Mouse (Mus musculus) liver, embryonic 15.5 days (tissue): ENCODE data around the gene Fscn2. TPM values are rescaled to one million over a fixed set of nuclear protein-coding genes. Genes with fewer than 3 reads are reported as not detected.

ENCODE experiments used
- ATAC-seq: fragments of 200-750 bp; cut with Nextera tagmentation; 2 replicates; pipeline ENCODE4 v1.8.0; 2017; ENCODE audit warnings: moderate number of reproducible peaks, mild to moderate bottlenecking, moderate library complexity; ENCODE audit not compliant: insufficient read depth
- H3K27ac ChIP-seq: fragments of 300-500 bp; sonication (generic); replicated peaks from 2 replicates; pipeline ENCODE4 v1.5.1; 2015; ENCODE audit warnings: mild to moderate bottlenecking, inconsistent platforms
- H3K27me3 ChIP-seq: fragments of 300-500 bp; sonication (generic); 2 replicates; pipeline ENCODE4 v1.6.1; 2015; ENCODE audit warnings: mild to moderate bottlenecking, inconsistent platforms
- H3K36me3 ChIP-seq: fragments of 300-500 bp; sonication (generic); replicated peaks from 2 replicates; pipeline ENCODE4 v1.6.1; 2015; ENCODE audit warnings: moderate library complexity, mild to moderate bottlenecking, inconsistent platforms
- H3K4me1 ChIP-seq: fragments of 300-500 bp; sonication (generic); replicated peaks from 2 replicates; pipeline ENCODE4 v1.6.1; 2015; ENCODE audit warnings: inconsistent platforms
- H3K4me2 ChIP-seq: fragments of 300-500 bp; sonication (generic); 2 replicates; pipeline ENCODE4 v1.6.1; 2015; ENCODE audit warnings: moderate library complexity, mild to moderate bottlenecking, inconsistent platforms
- H3K4me3 ChIP-seq: fragments of 300-500 bp; sonication (generic); replicated peaks from 2 replicates; pipeline ENCODE4 v1.5.1; 2015; ENCODE audit warnings: mild to moderate bottlenecking, inconsistent platforms
- H3K9ac ChIP-seq: fragments of 300-500 bp; sonication (generic); 2 replicates; pipeline ENCODE4 v1.6.1; 2015; ENCODE audit warnings: moderate library complexity, mild to moderate bottlenecking, inconsistent platforms
- H3K9me3 ChIP-seq: fragments of 300-500 bp; sonication (generic); replicated peaks from 2 replicates; pipeline ENCODE4 v1.6.1; 2016; ENCODE audit warnings: inconsistent platforms
- WGBS: fragments of 180-500 bp; shearing (Covaris S2); methylation state at CpG from one replicate; pipeline ENCODE4 v1.1.7; 2015; ENCODE audit warnings: mixed read lengths; ENCODE audit not compliant: insufficient replicate concordance; 5-methylcytosine and 5-hydroxymethylcytosine counted together
- polyA plus RNA-seq: library from polyadenylated mRNA; unstranded; fragments of >200 nt; fragmentation: Nextera tagmentation; extraction: Ambion mirVana; gene quantifications from 2 replicates; pipeline ENCODE4 v1.2.1, GENCODE M21; 2015

Fscn2 gene
- polyA plus RNA-seq, 1 experiment from 2014 or later = not detected

DNA sequence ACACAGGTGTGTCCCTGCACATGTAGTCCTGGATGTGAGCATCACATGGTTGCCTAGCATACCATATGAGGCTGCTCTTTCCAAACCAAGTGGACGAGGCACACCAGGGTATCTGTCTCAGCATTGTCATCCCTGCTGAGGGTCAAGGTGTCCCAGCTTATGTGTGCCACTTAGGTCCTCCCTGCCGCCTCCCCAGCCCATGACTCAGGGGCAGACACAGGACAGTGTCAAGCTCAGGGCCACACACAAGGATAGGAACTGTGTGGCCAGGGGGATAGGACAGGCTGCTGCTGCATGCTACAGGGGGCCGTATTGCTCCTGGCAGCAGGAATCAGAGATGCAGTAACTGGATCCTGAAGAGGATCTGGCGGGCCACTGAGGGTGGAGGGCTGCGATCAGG, 579 bp upstream of the Fscn2 start:
- no peak overlapping the region for H3K4me3 ChIP-seq
- no peak for ATAC-seq
- H3K36me3 ChIP-seq = no peaks in the 10 kb centered on the region
- no peak overlapping the region for H3K27ac ChIP-seq
- H3K27me3 ChIP-seq = peaks cover 12% of the 10 kb centered on the region; the same call in 1 of the 2 replicates
- no peaks in the 10 kb centered on the region for H3K9me3 ChIP-seq
- H3K4me2 ChIP-seq = no peak overlapping the region
- H3K9ac ChIP-seq = no peak overlapping the region
- peaks cover 25% of the 10 kb centered on the region for H3K4me1 ChIP-seq
- 65% methylated on average over 5 of the region's 5 CpGs for WGBS

- peaks cover 12% of the 10 kb centered on the region; the same call in 1 of the 2 replicates for H3K27me3 ChIP-seq
- no peaks in the 10 kb centered on the region for H3K9me3 ChIP-seq
- H3K27ac ChIP-seq = no peak overlapping the region
- no peak for ATAC-seq
- peaks cover 10% of the 10 kb centered on the region for H3K4me1 ChIP-seq
- H3K4me2 ChIP-seq = no peak overlapping the region
- 60% methylated on average over 6 of the region's 6 CpGs for WGBS
- H3K9ac ChIP-seq = no peak overlapping the region
- H3K36me3 ChIP-seq = no peaks in the 10 kb centered on the region
- no peak overlapping the region for H3K4me3 ChIP-seq
These were observed 1.6 kb downstream of the Fscn2 start for GRCm38 (mm10) chr11:120362891-120363290.

DNA sequence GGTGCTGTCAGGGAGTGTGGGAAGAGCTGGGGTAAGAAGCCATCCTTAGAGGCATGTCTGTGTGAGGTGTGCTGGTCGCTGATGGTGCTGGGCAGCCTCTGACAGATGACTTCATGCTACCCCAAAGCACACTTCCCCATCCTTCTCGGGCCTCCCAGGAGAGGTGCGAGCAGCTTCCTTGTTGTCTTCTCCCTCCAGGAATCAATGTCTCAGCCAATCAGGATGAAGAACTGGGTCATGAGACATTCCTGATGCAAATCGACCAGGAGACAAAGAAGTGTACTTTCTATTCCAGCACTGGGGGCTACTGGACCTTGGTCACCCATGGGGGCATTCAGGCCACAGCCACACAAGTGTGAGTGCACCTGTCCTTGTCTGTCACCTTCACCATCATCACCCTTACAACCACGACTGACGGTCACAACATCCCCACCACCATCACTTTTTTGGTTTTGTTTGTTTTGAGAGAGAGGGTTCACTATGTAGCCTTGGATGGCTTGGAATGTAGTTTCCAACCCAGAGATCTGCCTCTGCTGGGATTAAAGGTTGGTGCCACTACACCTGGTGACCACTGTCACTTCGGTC, 5.2 kb downstream of the Fscn2 start:
- no peaks in the 10 kb centered on the region for H3K9me3 ChIP-seq
- H3K4me2 ChIP-seq = no peak overlapping the region
- WGBS = 35% methylated on average over 7 of the region's 7 CpGs
- no peak for ATAC-seq
- H3K4me3 ChIP-seq = no peak overlapping the region
- no peaks in the 10 kb centered on the region for H3K36me3 ChIP-seq
- H3K9ac ChIP-seq = no peak overlapping the region
- 0 out of 2 replicates have a peak, but pooled peaks cover 7% of the 10 kb centered on the region for H3K4me1 ChIP-seq
- H3K27me3 ChIP-seq = peaks cover 12% of the 10 kb centered on the region; the same call in 1 of the 2 replicates
- no peak overlapping the region for H3K27ac ChIP-seq

DNA sequence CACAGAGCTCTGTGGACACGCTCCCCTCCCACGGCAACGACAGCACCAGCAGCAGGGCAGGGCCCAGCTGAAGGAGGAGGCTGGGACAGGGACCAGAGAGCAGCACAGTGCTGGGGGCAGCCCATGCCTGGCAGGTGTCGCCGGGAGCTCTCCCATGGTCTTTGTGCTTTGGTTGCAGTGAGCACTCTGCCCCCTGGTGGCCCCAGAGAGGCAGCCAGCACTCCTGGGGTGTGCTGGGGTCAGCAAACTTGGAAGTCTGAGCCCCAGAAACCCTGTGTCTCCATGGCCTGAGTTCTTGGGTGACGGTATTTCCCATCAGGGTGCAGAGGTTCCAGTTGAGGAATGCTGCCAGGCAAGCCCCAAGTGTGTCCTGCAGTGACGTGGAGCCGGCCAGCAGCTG, 8.3 kb downstream of the Fscn2 start:
- 43% methylated on average over 8 of the region's 8 CpGs for WGBS
- H3K9ac ChIP-seq = no peak overlapping the region
- no peak overlapping the region for H3K4me2 ChIP-seq
- H3K27me3 ChIP-seq = peaks cover 7% of the 10 kb centered on the region; the same call in 1 of the 2 replicates
- ATAC-seq = 0 out of 2 replicates have a peak, but pooled peaks have one; percentile 45
- no peaks in the 10 kb centered on the region for H3K9me3 ChIP-seq
- H3K4me3 ChIP-seq = no peak overlapping the region
- peaks cover 10% of the 10 kb centered on the region; the same call in 1 of the 2 replicates for H3K36me3 ChIP-seq
- no peak overlapping the region for H3K27ac ChIP-seq
- 0 out of 2 replicates have a peak, but pooled peaks cover 7% of the 10 kb centered on the region for H3K4me1 ChIP-seq

DNA sequence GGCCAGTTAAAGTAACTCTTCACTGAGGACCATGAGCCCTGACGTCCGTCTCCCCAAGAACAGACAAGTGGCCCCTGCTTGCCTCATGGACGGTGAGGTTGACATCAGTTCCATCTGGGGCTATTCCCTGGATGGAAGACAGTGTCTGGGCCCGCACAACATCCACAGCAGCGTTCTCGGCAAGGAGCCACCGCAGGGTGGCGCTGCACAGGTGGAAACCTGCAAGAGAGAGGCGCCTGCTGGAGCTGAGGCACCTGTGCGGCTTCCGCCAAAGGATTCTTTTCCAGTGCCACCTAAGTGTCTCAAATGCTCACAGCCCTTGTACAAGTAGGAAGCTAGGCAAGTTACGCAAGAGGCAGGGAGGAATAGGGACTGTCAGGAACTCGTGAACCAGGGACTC, 11.7 kb downstream of the Fscn2 start:
- Histone ChIP-seq H3K27me3 (no peaks in the 10 kb centered on the region), H3K36me3 (peaks cover 23% of the 10 kb centered on the region), H3K4me3 (no peak overlapping the region), H3K4me1 (peaks cover 18% of the 10 kb centered on the region), H3K27ac (no peak overlapping the region), H3K9ac (no peak overlapping the region), H3K4me2 (no peak overlapping the region), H3K9me3 (no peaks in the 10 kb centered on the region)
- WGBS = 71% methylated on average over 13 of the region's 13 CpGs
- ATAC-seq = no peak

DNA sequence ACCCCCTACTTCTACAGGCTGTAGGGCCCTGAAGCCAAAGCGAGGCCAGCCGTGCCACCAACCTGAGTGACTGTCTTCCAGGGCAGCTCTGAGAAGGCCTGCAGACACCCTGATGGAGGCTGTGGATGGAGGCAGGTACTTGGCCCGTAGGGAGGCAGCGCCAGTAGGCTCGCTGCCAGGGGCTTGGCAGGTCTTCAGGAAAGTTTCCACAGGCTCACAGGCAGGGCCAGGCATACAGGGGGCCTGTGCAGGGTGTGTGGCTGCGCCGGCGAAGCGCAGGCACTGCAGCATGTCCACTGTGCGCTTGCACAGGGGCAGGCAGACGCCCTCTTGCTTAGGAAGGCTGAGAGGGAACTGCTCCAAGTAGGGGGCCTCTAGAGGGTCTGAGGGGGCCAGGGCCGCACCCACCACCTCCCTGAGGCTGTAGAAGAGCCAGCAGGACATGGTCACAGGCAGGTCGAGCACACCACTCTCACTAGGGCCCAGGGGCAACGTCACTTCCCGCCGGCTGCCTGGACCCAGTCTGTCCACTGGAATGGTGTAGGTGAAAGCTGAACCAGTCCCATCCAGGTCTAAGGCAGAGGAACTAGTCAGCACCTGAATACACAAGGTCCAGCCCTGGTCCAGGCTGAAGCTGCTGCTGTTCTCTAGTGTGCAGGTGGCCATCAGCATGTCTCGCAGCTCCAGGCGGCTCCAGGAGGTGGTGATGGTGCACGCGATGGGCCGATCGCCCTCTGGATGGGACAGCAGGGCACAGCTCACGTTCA, 12.7 kb downstream of the Fscn2 start:
- ATAC-seq = no peak

DNA sequence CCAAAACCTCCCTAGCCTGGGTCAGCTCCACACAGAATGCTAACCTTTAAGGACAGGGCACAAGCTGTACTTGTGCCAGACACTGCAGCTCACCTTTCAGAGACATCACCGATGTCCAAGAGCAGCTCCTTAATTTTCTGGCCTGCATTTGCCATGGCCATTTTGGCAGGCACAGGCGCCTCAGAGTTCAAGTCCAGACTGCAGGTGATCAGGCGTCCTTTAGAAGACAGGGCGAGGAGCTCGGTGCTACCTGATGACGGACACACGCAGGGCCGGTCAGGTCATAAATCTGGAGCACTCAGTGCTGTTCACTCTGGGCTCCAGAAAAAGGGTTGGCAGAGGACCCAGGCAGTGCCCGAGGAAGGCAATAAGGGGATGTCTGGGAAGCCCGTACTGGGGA, 14.0 kb downstream of the Fscn2 start:
- Histone ChIP-seq H3K9ac (no peak overlapping the region), H3K36me3 (peaks cover 28% of the 10 kb centered on the region)
- WGBS = 90% methylated on average over 10 of the region's 10 CpGs

More for the DNA sequence above, 12.7 kb downstream of the Fscn2 start:
- peaks cover 25% of the 10 kb centered on the region for H3K4me1 ChIP-seq
- no peak overlapping the region for H3K27ac ChIP-seq
- no peak overlapping the region for H3K4me3 ChIP-seq
- 82% methylated on average over 23 of the region's 23 CpGs for WGBS
- no peak overlapping the region for H3K4me2 ChIP-seq
- H3K36me3 ChIP-seq = peaks cover 23% of the 10 kb centered on the region
- no peak overlapping the region for H3K9ac ChIP-seq
- H3K27me3 ChIP-seq = no peaks in the 10 kb centered on the region
- no peaks in the 10 kb centered on the region for H3K9me3 ChIP-seq

GRCm38 (mm10) chr11:120376302-120377160, 15.2 kb downstream of the Fscn2 start:
- H3K36me3 ChIP-seq = peaks cover 40% of the 10 kb centered on the region

More for the DNA sequence above, 14.0 kb downstream of the Fscn2 start:
- Histone ChIP-seq H3K4me3 (no peak overlapping the region), H3K27ac (no peak overlapping the region), H3K4me1 (peaks cover 26% of the 10 kb centered on the region), H3K4me2 (no peak overlapping the region), H3K27me3 (no peaks in the 10 kb centered on the region), H3K9me3 (no peaks in the 10 kb centered on the region)
- no peak for ATAC-seq

GRCm38 (mm10) chr11:120377337-120377736, 16.0 kb downstream of the Fscn2 start:
- 63% methylated on average over 10 of the region's 10 CpGs for WGBS
- H3K27ac ChIP-seq = no peak overlapping the region
- no peak overlapping the region for H3K9ac ChIP-seq
- peaks cover 26% of the 10 kb centered on the region for H3K4me1 ChIP-seq
- peak overlapping the region; percentile 75 for H3K4me3 ChIP-seq
- no peaks in the 10 kb centered on the region for H3K27me3 ChIP-seq
- ATAC-seq = no peak
- no peaks in the 10 kb centered on the region for H3K9me3 ChIP-seq
- H3K36me3 ChIP-seq = peaks cover 48% of the 10 kb centered on the region
- peak overlapping the region; percentile 96 for H3K4me2 ChIP-seq

More at GRCm38 (mm10) chr11:120376302-120377160, 15.2 kb downstream of the Fscn2 start:
- Histone ChIP-seq H3K4me3 (no peak overlapping the region), H3K4me1 (peaks cover 26% of the 10 kb centered on the region), H3K9me3 (no peaks in the 10 kb centered on the region), H3K9ac (no peak overlapping the region), H3K27ac (no peak overlapping the region), H3K27me3 (no peaks in the 10 kb centered on the region), H3K4me2 (no peak overlapping the region)
- 77% methylated on average over 17 of the region's 17 CpGs for WGBS
- no peak for ATAC-seq

GRCm38 (mm10) chr11:120378031-120378610, 16.8 kb downstream of the Fscn2 start:
- Histone ChIP-seq H3K4me1 (peaks cover 26% of the 10 kb centered on the region), H3K9ac (peak overlapping the region; percentile 67), H3K4me2 (peak overlapping the region; percentile 96), H3K9me3 (no peaks in the 10 kb centered on the region), H3K4me3 (peak overlapping the region; percentile 75), H3K36me3 (peaks cover 56% of the 10 kb centered on the region), H3K27me3 (no peaks in the 10 kb centered on the region), H3K27ac (0 out of 2 replicates have a peak overlapping the region, but pooled peaks have one; percentile 45)
- ATAC-seq = peak; percentile 64
- WGBS = 3% methylated on average over 37 of the region's 40 CpGs
